Mouse (Mus musculus): ENCODE data around the gene Stmn1.

The Stmn1 gene

GRCm38 (mm10) chr4:134468215-134468575 is at the start of gene Stmn1:
Stmn1 (plus strand) TSS chr4:134468320.
- peak; percentile 97 for DNase-seq

DNA sequence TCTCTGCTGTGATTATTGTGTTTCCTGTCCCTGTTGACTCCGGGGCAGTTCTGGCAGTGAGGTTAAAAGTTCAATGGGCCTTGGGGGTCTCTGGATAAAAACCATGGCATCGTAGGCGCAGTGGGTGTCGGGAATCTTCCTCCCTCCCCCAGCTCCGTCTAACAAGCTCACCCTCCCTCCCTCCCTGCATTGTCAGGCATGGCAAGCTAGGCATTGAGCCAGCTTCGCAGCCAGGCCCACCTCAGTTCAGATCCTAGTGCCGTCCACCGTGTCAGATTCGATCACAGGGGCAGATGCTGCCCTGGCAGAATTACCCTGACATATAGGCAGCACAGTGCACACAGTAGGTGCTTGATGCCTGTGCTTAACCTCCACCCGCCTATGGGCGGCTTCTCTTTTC is 46.1 kb upstream of the Stmn1 start:
- no peak for DNase-seq

DNA sequence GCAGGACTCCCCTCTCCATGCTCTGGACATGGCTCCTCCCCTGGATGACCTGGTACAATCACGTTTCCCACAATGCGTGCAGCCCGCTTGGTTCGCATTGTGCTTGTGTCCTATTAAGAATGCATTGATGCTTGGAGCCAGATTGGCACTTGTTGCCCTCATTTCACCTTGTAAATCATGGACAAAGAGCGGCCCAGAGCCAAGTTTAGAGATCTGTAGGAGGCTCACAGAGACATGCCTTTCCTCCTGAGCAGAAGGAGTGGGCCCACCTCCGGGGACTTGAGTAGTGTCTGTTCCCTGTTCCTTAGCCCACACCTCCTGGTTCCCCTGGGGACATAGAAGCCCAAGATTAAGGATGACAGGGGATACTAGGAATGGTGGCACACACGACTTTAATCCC is 44.2 kb upstream of the Stmn1 start:
- DNase-seq, result no peak

- DNase-seq, result no peak
Observed at GRCm38 (mm10) chr4:134425088-134425487, 43.0 kb upstream of the Stmn1 start.

GRCm38 (mm10) chr4:134430381-134431004 is 37.6 kb upstream of the Stmn1 start:
- peak; percentile 76 for DNase-seq

GRCm38 (mm10) chr4:134432686-134433360 is 35.3 kb upstream of the Stmn1 start:
- DNase-seq, result no peak

DNA sequence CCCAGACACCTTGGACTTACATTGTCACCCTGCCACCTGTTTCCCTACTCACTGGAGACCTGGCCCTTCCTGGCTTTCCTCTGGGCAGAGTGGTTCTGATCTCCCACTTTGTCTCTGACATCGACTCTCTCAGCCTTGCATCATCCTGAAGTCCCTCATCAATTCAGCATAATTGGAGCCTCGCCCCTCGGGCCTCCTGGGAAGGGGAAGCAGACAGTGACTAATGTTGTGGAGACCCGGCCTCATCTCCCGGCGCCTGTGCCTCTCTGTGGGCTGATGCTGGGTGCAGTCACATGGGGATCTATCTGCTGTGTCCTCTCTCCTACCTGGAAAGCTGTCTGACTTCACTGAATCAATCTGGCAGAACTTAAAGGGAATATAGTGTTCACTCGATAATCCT is 31.9 kb upstream of the Stmn1 start:
- no peak for DNase-seq

DNA sequence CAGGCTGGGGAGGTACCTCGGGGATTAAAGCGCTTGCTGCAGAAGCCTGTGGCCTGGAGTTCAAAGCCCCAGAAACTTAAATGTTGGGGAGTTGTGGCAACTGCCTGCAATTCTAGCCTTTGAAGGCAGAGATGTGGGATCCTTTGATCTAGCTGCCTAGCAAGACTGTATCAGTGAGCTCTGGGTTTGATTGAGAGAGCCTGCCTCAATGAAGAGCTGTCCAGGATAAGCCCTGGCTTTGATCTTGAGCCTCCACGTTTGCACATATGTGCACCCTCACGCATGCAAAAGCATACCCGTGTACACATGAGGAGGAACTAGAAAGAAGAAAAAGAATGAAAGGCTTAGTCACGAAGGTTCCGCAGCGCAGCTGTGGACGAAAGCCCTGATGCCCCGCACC is 31.5 kb upstream of the Stmn1 start:
- DNase-seq, result no peak

DNA sequence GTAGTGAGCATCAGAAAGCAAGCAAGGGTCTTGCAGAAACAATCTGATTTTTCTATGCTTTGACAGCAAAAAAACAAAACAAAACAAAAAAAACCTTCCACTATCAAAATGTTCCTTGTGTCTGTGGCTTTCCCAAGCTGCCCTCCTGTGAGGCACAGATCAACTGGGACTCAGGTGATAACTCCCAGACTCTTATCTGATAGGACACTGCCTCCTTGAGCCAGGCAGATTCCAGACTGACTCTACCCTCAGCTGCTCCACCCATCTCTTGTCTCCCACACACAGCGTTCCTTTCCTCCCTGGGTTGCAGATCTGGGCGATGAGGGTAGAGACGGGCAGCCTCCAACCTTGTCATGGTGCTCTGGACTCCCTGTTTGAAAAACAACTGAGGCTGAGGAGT is 29.0 kb upstream of the Stmn1 start:
- no peak for DNase-seq

DNA sequence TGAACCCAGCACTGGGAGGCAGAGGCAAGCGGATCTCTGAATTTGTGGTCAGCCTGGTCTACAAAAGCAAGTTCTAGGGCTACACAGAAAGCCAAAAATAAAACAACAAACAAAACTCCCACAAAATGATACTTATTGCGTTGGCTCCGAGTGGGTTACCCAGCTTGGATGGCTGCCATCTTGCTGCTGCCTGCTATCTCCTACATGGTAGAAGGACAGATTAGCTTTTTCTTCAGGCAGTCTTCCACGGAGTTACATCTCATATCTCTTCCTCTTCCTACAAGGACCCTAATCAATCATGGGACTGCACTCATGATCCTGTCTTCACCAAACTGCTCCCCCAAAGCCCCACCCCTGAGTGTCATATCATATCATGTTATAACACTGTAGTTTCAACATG is 28.2 kb upstream of the Stmn1 start:
- no peak for DNase-seq

- no peak for DNase-seq
Observed at GRCm38 (mm10) chr4:134442216-134442615, 25.9 kb upstream of the Stmn1 start.

- peak; percentile 62 for DNase-seq
Observed at GRCm38 (mm10) chr4:134443589-134443988, 24.5 kb upstream of the Stmn1 start.

DNA sequence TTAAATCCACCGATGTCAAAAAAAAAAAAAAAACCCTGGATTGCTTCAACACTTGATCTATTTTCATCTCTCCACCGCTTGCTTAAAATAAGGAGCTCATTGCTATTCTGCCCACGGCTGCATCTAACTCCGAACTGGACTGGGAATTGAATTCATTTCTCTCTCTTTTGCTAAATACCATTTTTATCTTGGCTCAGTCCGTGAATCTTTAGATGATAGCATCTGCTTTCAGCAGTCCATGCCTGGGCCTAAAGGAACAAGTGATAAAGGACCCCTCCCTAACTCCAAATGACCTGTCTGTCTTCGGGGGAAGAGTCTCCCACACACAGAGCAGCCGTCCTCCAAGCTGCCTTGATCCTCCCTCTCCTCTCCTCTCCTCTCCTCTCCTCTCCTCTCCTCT is 23.2 kb upstream of the Stmn1 start:
- DNase-seq, result no peak

DNA sequence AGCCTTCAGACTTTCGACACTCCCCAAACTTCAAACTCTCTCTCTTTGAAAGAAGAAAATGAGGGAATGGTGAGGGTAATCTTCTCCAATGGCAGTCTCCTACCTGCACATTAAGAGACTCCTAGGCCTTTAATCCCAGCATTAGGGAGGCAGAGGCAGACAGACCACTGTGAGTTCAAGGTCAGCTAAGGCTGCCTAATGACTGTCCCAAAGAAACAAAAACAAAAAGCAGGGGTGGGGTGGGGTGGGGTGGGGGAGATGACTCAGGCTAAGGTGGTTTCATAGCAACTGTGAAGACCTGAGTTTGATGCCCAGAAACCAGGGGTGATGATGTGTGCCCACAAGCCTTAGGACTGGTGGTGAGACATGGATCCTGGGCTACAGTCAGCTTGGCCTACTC is 22.6 kb upstream of the Stmn1 start:
- DNase-seq, result no peak

- peak; percentile 36 for DNase-seq
Observed at GRCm38 (mm10) chr4:134447966-134448365, 20.2 kb upstream of the Stmn1 start.

- no peak for DNase-seq
Observed at GRCm38 (mm10) chr4:134449595-134450391, 18.3 kb upstream of the Stmn1 start.

GRCm38 (mm10) chr4:134450392-134451195 is 17.5 kb upstream of the Stmn1 start:
- DNase-seq, result peak; percentile 36

- DNase-seq, result no peak
Observed at GRCm38 (mm10) chr4:134451484-134451883, 16.6 kb upstream of the Stmn1 start.

DNA sequence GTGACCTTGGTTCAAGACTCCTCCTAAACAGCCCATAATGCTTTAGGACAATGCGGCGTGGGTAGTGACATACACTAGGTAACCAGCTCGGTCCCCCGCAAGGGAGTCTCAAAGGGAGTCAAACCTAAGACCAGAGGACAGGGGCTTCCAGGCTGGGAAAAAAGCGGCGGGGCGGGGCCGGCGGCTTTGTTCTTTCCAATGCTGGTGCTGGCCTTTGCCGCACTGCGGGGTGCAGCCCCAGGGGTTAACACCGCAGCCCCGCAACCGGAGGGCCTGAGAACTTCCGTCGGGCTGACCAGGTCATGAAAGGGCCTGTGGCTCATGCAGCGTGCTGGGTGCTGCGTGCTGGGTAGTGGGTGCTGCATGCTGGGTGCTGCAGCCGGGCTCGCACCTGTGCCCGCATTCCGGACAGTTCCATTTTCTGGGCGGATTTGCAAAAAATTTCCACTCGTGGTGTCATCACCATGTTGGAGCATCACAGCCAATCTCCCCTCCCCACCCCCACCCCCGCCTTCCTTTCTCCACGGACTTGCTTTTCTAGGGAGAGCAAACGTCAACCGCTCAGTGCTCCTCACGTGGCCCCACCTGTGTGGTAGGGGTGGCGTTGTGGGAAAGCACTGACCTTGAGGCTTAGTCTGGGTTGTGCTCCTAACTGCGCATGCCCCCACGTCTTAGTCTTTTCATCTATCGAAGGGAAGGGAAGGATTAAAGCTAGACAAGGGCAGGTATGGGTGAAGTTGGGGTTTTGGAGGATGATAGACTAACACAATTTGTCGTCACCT is 14.3 kb upstream of the Stmn1 start:
- no peak for DNase-seq

GRCm38 (mm10) chr4:134455310-134455709 is 12.8 kb upstream of the Stmn1 start:
- peak; percentile 63 for DNase-seq

- no peak for DNase-seq
Observed at GRCm38 (mm10) chr4:134457130-134457825, 10.8 kb upstream of the Stmn1 start.

GRCm38 (mm10) chr4:134458856-134459255 is 9.3 kb upstream of the Stmn1 start:
- no peak for DNase-seq
